Mouse (Mus musculus) right cerebral cortex, adult 2 months (tissue): ENCODE data around the gene Gsk3a.

Experiments used
- DNase-seq, 2 experiments: peaks; one replicate each; pipeline ENCODE4 v3.0.0; 2021 to 2022; ENCODE audit warnings: low spot score in 2 of 2

Gene Gsk3a

DNA sequence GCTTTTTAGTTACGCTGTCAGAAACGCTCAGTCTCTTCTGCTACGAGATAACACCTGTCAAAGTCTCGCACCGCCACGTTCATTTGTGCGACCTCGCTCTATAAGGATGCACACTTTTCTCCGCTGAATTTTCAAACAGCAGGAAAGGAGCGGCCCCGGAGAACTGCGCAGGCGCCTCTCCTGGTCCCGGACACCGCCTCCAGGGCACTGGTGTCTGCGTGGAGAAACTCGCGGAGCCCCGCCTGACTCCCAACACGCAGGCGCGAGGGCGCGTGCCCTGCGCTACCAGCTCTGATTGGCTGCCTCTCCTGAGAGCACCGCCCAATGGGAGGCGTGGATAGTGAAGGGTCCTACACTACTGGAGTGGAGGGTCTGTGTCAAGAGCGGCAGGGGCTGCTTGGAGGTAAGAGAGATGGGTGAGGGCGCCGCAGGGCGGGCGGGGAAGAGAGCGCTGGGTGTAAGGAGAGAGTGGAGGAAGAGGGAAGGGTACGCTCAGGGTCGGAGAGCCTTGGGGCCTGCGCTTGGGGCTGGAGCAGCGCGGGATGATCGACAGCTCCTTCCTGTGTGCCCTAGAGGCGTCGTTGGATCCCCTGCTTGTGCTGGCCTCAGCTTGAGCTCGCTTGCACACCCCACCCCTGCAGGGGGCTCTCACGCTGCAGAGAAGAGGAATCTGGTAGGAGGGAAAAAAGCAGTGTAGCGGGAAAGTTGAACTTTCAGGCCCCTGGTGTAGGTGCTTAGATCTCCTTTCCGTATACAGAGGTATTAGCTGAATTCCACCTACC is 16.4 kb downstream of the Gsk3a start, which contains the start of gene Zfp526:
TSS of gene Zfp526 (plus strand) at position 324 of the 782 bp plus-strand sequence.
- peak; percentile 98 for DNase-seq

DNA sequence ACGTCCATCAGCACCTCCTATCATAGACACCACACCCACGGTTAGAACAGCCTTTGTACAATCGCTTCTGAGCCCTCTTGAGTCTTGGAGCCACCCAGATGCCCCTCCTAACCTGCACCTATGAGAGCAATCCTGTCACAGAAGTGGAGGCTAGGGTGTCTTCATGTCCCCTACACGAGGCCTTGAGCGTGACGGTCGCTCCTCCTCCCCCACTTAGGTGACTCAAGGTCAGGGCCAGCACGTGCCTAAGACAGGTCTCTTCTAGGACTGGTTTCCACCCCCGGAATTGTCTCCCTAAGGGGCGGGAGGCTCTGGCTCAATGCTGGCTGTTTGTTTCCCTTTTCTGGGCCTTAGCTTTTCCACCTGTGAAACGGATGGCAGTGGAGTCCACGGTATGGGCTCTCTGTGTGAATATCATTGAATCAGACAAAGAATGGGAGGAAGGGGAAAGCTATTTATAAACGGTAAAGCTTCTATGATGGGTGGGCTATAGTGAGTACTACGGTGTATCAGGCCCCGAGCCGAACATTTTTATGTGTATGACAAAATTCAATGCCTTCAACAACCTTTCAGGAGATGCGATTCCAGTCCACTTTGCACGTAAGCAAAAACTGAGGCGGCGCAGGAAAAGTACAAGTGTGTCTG is 17.1 kb downstream of the Gsk3a start, which contains the start of gene Dedd2:
TSS of gene Dedd2 (minus strand) at position 159 of the 645 bp plus-strand sequence.
- DNase-seq: peak in 1 of 2 experiments; percentile 12

DNA sequence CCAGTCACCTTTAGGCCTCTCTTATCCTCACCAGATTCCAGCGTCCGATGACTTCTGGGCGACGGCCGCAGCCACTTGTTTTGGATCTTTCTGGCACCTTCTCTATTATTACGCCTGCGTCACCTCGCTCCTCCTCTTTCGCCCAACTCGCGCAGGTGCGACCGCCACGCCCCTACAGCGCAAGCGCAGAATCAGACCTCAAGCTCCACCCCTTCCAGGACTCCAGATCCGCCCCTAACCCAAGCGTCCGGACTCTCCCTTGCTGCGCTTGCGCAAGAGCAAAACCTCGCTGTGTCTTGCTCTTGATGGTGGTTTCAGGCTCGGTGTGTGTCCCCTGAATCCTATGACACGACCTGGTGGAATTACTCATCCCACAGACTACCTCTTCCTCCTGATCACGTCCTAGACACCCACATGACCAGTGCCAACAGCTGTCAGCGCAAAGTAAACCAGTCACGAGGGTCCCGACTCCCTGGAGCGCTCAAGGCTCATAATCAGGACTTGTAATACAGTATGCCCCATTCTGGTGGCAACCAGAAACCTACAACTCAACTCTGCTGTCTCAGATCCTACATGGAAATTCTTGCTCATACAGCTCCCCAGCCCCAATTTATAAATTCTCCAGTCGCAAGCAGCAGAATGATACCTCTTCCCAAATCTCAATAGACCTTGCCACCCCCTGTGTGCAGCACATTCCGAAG is 17.7 kb downstream of the Gsk3a start:
- peak; percentile 94 to 96 for DNase-seq

DNA sequence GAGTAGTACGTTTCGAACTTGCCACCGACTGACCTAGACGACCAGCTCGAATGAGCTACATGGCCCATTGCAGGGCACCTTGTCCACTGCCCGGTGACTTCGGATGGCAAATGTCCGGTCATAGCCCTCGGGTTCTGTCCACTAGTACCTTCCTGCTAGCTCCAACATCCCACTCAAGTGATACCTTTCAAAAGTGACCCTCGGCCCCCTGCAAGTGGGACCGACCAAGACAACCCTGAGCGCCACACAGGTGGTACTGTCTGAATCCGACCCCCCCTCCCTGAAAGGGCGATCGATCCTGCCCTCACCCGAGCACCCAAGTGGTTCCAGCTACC is 18.3 kb downstream of the Gsk3a start:
- no peak for DNase-seq

DNA sequence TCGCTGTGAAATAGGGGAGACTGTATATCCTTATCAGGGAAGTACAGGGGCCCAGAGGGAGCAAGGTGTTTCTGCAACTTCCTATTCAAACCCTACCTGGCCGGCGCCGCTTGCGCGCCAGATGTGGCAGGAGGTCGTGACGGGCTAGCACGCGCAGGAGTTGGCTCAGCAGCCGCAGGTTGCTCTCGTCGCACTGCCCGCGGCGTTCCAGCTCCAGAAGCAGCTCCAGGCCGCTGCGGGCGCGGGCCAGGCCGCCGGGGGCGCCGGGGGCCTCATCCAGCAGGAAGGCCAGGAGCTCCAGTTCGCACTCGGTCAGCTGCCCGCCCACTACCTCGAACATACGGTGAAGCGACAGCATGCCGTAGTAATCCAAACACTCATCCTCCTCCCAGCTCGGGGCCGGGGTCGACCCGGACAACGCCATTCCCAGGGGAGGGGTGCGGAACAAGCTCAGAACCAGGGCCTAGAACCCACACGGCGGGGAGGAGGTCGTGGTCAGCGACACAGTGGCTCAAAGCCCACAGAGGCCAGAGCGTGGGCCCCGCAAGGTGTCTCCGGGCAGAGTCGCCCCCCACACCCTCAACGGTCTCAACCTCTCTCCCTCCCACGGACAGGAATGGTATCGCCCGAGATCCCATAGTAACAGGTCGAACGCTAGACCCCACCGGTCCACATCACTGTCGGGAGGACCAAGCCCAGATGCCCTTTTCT is 18.8 kb downstream of the Gsk3a start:
- DNase-seq: peak in 1 of 2 experiments; percentile 27

DNA sequence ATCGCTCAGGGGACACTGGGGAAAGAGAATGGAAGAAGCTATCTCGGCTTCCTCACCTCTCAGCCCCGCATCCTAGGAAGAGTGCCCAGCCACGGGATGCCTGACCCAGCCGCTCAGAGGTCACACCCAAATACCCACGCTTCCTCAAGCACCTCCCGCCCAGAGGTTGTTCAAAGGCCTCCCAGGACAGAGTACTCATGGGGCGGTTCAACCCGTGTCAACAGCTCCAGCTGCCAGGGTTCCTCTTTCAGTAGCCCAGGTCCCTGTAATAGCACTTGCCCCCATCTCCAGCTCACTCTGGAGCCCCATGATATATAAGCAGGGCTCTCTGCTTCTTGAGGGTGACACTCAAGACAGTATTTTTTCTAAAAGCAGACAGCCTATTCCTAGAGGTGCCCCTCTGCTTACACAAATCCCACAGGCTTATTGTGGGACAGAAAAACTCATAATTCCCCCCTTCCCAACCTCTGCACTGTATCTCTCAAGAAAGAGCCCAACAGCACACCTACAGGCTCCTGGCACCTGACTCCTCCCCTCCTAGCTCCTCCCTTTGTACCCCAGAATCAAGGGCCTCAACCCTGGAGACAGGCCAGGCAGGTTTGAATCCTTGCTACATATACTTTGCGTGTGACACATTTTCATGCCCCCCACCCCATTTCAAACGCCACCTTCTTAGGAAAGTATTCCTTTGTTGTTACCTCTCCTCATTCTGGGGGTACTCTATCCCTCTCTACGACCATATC is 19.8 kb downstream of the Gsk3a start:
- no peak for DNase-seq

DNA sequence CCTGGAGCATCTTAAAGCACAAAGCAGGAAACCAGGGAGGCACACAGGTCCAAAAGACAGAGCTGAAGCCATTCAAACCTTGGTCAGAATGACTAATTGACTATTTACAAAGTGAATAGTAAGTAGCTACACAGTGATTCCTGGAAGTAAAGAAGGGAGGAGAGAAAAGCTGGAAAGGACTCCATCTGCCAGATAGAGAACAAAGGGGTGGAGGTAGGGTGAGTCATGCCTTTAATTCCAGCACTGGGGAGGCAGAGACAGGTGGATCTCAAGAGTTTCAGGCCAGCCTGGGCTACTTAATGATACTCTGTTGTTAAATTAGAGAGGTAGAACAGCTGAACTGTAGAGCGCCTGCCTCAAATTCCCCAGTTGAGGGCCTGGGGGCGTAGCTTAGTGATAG is 23.5 kb downstream of the Gsk3a start:
- DNase-seq: no peak

DNA sequence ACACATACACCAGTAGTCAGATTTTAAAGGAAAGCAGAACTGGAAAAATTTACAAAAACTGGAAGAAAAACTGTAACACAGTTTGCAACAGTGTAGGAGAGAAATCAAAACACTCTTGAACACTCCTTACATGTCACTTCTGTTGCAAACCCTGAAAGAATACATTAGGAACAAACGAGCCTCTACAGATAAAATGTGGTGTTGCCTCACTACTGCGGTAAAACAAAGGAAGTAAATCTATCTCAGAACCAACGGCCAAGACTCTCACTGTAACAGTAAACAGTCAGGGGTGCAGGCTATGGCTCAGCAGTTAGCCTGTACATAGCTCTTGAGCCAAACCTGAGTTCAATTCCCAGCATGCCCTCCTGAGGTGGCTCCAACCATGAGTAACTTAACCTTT is 24.6 kb downstream of the Gsk3a start:
- DNase-seq: no peak

DNA sequence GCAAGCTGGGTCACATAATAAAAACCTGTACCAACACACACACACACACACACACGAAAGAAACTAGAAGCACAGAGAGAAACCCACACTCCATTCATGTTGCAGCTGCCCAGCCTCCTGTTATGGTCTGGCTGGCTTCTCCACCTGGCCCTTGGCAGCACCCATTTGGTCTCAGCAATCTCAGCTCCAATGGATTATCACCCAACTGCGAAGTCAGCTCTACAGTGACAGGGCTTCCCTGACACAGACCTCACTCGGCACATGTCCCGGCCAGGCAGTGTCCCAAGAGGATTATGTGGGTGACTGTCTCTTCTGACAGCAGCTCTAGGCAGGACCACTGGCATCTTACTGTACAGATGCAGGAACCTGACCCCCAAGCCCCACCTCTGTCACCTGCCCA is 27.2 kb downstream of the Gsk3a start:
- no peak for DNase-seq

DNA sequence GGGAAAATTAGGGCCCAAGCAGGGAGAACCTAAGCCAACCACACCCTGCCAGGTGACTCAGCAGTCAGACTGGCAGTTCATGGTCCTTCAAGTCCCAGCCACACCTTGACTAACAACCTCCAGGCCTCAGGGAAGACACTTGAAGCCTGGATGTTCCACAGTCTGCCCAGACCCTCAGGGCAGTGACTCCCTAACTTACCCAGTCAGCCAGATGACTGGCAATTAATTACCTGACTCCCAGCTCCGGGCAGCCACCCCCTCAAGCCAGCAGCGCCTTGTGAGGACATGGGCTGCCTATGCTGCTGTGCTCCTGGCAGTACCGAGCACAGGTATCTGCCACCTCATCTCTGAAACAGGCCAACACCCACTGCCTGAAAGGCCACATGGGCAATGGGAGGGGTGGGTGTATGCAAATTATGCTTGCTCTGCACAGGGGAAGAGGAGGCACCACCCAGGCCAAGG is 28.5 kb downstream of the Gsk3a start:
- no peak for DNase-seq

DNA sequence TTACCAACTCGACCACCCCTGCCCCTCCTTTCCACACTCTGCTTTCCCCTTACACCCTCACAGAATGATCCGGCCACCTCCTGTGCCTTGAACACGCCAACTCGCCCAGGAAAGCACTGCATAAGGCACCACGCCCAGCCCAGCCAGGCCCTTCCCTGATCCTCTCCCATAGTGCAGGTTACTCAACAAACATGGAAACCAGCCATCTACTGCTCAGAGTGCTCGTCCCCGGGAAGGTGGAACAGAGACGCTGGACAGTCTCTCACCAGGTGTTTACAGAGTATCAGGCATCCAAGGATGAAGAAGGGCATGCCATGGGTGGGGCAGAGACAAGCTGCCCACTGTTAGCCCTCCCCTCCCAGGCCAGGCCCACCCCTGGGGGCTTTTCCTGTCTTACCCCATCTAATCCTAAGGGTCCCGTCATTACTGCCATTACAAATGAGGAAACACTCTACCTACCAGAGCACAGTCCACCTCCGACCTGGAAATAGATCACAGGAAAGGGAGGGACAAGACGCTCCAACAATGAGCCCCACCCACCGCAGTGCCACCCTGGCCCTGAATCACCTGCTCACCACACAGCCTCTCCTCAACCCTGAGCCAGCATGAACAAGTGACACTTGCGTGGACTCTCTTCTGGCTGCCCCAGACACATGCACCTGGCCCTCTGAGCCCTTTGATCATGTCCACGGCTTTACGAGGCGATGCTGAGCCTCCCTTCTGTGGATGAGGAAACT is 31.4 kb downstream of the Gsk3a start:
- DNase-seq: no peak

DNA sequence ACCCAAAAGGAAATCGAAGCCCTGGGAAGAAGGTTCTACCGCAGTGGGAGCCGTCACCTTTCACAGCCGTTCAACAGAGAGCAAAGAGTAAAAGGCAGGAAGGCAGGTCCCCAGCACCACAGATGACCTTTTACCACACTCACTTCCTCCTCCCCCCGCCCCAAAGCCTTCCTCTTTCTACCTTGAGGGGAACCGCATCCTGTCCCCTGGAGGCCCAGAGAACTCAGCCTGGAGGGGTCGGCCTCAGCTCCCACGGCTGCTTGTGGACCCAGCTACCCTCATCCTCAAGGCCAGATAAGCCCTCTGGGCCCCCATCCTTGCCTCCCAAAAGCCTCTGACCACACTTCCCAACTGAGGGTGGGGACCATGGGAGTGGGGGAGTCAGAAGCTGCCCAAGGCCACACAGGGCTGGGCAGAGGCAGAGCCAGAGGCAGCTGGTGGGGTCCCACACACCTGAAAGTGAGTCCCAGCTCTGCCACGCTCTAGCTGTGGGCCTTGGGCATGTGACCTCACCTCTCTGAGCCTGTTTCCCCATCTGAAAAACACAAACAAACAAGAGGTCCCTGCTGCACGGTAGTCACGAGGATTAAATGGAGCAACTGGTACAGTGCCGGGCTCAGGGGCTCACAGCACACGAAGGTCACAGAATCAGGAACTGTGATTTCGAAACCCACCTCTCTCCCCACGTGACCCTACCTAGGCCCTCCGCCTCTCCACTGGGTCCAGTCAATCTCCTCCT is 32.1 kb downstream of the Gsk3a start:
- DNase-seq: no peak

DNA sequence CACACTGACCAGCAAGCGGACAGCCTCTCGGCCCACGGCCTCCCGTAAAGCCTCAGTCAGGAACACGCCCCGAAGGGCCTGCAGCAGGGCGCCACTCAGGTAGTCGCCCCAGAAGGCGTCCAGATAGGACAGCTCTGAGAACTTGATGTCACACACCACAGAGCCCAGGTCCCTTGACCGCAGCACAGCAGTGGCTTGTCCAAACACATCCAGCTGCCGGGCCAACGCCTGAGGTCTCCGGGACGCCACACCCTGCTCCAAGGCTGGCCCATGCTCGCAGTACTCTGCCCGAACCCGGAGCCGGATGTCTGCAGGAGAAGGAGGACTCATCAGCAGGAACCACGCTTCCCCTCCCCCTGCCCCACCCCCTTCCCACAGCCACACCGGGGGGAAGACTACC is 34.0 kb downstream of the Gsk3a start:
- no peak for DNase-seq

DNA sequence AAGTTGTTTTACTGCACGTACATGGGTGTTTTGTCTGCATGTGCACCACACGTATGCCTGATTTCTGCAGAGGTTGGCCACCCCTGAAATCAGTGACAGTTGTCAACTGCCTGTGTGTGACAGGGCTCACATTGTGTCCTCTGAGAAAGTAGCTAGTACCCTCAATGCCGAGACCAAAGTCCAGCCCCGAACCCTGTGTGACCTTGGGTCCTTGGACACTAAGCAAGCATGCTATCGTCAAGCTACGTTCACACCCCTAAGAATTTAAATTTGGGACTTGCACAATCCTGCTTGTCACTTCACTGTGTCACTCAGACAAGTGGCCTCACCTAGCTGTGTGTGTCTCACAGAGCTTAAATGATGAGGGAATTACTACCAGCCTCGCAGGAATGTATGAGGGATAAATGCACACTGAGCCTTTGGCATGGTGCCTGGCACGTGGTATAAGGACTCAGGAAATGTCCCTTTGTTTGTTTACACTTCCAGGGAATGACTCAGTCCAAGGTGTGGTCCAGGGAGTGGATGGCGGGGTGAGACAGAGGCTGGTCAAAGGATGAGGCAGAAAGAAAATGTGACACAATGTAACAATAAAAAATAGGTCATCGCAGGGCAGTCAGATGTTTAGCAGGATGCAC is 40.1 kb downstream of the Gsk3a start:
- no peak for DNase-seq

DNA sequence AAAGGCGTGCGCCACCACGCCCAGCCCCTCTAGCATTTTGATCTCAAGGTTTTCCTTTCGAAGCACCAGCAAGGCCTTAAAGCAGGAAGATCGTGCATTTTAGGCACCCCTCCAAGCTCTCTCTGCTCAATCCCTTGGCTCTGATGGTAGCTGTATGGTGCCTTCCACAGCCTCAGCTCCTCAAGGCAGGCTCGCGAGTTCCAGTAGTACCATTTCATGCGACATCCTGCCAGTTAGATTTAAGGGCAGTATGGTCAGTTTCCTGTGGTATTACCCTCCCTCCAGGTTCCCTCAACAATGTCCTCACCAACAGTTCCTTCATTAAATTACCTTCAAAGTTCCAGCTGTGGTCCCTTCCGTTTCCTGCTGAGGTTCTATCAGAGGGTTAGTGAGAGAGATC is 41.5 kb downstream of the Gsk3a start:
- no peak for DNase-seq

DNA sequence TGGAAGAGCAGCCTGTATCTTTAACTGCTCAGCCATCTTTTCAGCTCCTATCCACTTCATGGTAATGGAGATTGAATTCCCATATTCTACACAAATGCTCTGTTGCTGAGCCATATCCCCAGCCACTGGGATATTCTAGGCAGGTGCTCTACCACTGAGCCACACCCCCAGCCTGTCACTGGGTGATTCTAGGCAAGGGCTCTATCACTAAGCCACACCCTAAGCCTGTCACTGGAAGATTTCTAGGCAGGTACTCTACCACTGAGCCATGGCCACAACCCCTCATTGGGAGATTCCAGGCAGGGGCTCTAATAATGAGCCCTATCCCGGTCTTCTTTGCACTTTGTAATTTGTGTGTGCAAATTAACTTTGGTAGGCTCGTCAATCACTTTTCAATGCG is 42.5 kb downstream of the Gsk3a start:
- DNase-seq: no peak

DNA sequence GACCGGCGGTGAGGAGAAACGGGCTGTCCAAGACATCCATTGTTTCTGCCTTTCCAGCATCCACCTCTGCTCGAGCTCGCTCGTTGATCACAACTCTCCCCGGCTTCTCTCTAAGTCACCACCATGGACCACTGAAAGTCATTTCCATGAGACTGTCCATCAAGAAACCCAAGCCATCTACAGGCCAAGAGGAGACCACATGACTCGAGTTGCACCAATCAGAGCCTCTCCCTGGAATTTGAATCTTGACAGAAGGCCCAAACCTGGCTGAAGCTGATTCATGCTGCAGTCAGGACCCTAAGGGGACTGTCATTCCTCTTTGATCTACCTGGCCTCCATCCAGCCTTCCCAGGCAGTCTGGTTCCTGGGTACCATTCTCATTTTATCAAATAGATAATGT is 45.5 kb downstream of the Gsk3a start:
- DNase-seq: no peak

DNA sequence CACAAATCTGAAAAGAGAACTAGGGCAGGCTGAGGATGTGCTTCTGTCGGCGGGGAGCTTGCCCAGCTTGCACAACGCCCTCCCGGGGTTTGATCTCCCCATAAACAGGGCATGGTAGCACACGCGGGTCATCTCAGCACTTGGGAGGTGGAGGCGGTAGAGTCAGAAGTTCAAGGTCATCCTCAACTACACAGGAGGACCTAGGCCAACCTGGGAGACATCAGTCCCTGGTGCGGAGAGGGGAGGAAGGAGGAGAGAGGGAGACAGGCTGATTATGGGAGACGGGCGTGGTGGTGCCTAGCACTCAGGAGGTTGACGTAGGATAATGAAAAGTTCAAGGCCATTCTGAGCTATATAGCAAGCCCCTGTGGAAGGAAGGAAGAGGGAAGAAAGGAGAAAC is 46.8 kb downstream of the Gsk3a start:
- no peak for DNase-seq
